15 mouse cellular contexts compared by ENCODE assay signal in genomic region chr1:13771014-13771463, GRCm38 (mm10).
DNase-seq lines count a peak whose midpoint lies in the region; ATAC-seq lines count a peak whose summit lies in the region.
"Had no signal": no experiment of that assay in that cellular context is flagged by ENCODE, and none has a peak within 500 bp of the region (broad histone marks: within the 10 kb centered on the region; RNA-seq: fewer than 3 reads in every experiment).

No protein-coding gene starts in this region.

- H3K9ac ChIP-seq in embryonic facial prominence, embryonic 12.5 days: no peak overlapping the region
- H3K9ac ChIP-seq in intestine, embryonic 14.5 days (ENCODE audit: low read length): no peak overlapping the region
- H3K9ac ChIP-seq in stomach, embryonic 14.5 days (replicated peaks; ENCODE audit: low read depth, low read length): no peak overlapping the region
- H3K9ac ChIP-seq: hindbrain, embryonic 15.5 days; neural tube, embryonic 15.5 days had no signal

- 0 out of 2 replicates have a peak overlapping the region, but pooled peaks have one; percentile 60 for H3K27ac ChIP-seq in embryonic facial prominence, embryonic 12.5 days
- peak overlapping the region; percentile 87 for H3K27ac ChIP-seq in intestine, embryonic 14.5 days (ENCODE audit: low read depth)
- H3K27ac ChIP-seq in stomach, embryonic 14.5 days (ENCODE audit: low read length): peak overlapping the region; percentile 77
- H3K27ac ChIP-seq: hindbrain, embryonic 15.5 days; neural tube, embryonic 15.5 days had no signal

- peak; percentile 11 for DNase-seq in kidney, postnatal 10 days
- no peak for DNase-seq in kidney, postnatal 25 days
- DNase-seq in intestine, embryonic 14.5 days (ENCODE audit: low spot score): peak; percentile 90
- DNase-seq in frontal cortex, postnatal 10 days (ENCODE audit: low spot score in 2 of 2): no peak
- DNase-seq in cerebellum, adult 11-12 months: no peak
- DNase-seq: adrenal gland, postnatal 36 days; cerebellum, adult 9-11 months; thymus, postnatal 36 days had no signal

- peak overlapping the region; percentile 2; the same call in 1 of the 2 replicates for H3K4me2 ChIP-seq in embryonic facial prominence, embryonic 12.5 days (replicated peaks)
- H3K4me2 ChIP-seq in intestine, embryonic 14.5 days (ENCODE audit: low read length): peak overlapping the region; percentile 26
- H3K4me2 ChIP-seq in stomach, embryonic 14.5 days (replicated peaks; ENCODE audit: low read depth, low read length): 0 out of 2 replicates have a peak overlapping the region, but pooled peaks have one; percentile 10
- H3K4me2 ChIP-seq: hindbrain, embryonic 15.5 days; midbrain, embryonic 11.5 days; neural tube, embryonic 15.5 days had no signal

- 24% methylated on average over 10 of the region's 10 CpGs for WGBS in embryonic facial prominence, embryonic 12.5 days
- 15% methylated on average over 10 of the region's 10 CpGs for WGBS in intestine, embryonic 14.5 days
- 16% methylated on average over 10 of the region's 10 CpGs for WGBS in stomach, embryonic 14.5 days

- no peaks in the 10 kb centered on the region for H3K36me3 ChIP-seq in embryonic facial prominence, embryonic 12.5 days
- no peaks in the 10 kb centered on the region for H3K36me3 ChIP-seq in intestine, embryonic 14.5 days (ENCODE audit: control insufficient read depth, insufficient read depth, low read length)
- no peaks in the 10 kb centered on the region for H3K36me3 ChIP-seq in stomach, embryonic 14.5 days (ENCODE audit: control insufficient read depth, insufficient read depth, low read length)
- H3K36me3 ChIP-seq: G1E; hindbrain, embryonic 15.5 days; neural tube, embryonic 15.5 days had no signal

- peak; percentile 88 for ATAC-seq in embryonic facial prominence, embryonic 12.5 days (ENCODE audit: insufficient number of reproducible peaks, insufficient read depth, low FRiP score, low TSS enrichment)
- peak; percentile 98 for ATAC-seq in intestine, embryonic 14.5 days (replicated peaks; ENCODE audit: low FRiP score, low TSS enrichment, low read depth)
- peak; percentile 91 for ATAC-seq in stomach, embryonic 14.5 days (ENCODE audit: insufficient number of reproducible peaks, insufficient read depth, low FRiP score, low read depth)
- ATAC-seq: forebrain, embryonic 16.5 days had no signal

- 0 out of 2 replicates have a peak, but pooled peaks cover 11% of the 10 kb centered on the region for H3K4me1 ChIP-seq in embryonic facial prominence, embryonic 12.5 days
- peaks cover 11% of the 10 kb centered on the region for H3K4me1 ChIP-seq in intestine, embryonic 14.5 days (replicated peaks; ENCODE audit: control insufficient read depth, insufficient read depth, low read length)
- peaks cover 14% of the 10 kb centered on the region; the same call in 1 of the 2 replicates for H3K4me1 ChIP-seq in stomach, embryonic 14.5 days (ENCODE audit: control insufficient read depth, insufficient read depth, low read length)
- H3K4me1 ChIP-seq: hindbrain, embryonic 15.5 days; neural tube, embryonic 15.5 days had no signal

- H3K27me3 ChIP-seq in embryonic facial prominence, embryonic 12.5 days: peaks cover 9% of the 10 kb centered on the region; the same call in 1 of the 2 replicates
- H3K27me3 ChIP-seq in intestine, embryonic 14.5 days (replicated peaks; ENCODE audit: control insufficient read depth, insufficient read depth, low read length): no peaks in the 10 kb centered on the region
- H3K27me3 ChIP-seq in stomach, embryonic 14.5 days (ENCODE audit: control insufficient read depth, insufficient read depth, low read length): no peaks in the 10 kb centered on the region
- H3K27me3 ChIP-seq: hindbrain, embryonic 15.5 days; neural tube, embryonic 15.5 days had no signal

- no peak overlapping the region for H3K4me3 ChIP-seq in embryonic facial prominence, embryonic 12.5 days
- no peak overlapping the region for H3K4me3 ChIP-seq in intestine, embryonic 14.5 days (ENCODE audit: low read depth, low read length)
- no peak overlapping the region for H3K4me3 ChIP-seq in stomach, embryonic 14.5 days (ENCODE audit: low read depth, low read length)
- H3K4me3 ChIP-seq: hindbrain, embryonic 15.5 days; neural tube, embryonic 15.5 days had no signal

- H3K9me3 ChIP-seq in embryonic facial prominence, embryonic 12.5 days: no peaks in the 10 kb centered on the region
- no peaks in the 10 kb centered on the region for H3K9me3 ChIP-seq in intestine, embryonic 14.5 days (ENCODE audit: control insufficient read depth, low read length)
- H3K9me3 ChIP-seq in stomach, embryonic 14.5 days (ENCODE audit: control insufficient read depth, low read depth, low read length): no peaks in the 10 kb centered on the region
- H3K9me3 ChIP-seq: G1E; hindbrain, embryonic 15.5 days; neural tube, embryonic 15.5 days had no signal

Comparison
In these comparisons a context has a peak if more than half of its experiments do, and no peak if none do; other contexts are left out.
1. DNase-seq: peak in kidney, postnatal 10 days (single experiment) and intestine, embryonic 14.5 days (single experiment); none in kidney, postnatal 25 days (0 of 2), frontal cortex, postnatal 10 days (0 of 2) and cerebellum, adult 11-12 months (single experiment).
2. Peak in every context shown above with its lines, with median percentiles within 50 percentile points of each other: ATAC-seq, H3K27ac ChIP-seq and H3K4me2 ChIP-seq.